Mouse (Mus musculus) intestine, embryonic 16.5 days (tissue): ENCODE measurements around the gene Ccr4. TPM values are rescaled to one million over a fixed set of nuclear protein-coding genes. Genes with fewer than 3 reads are reported as not detected.

ENCODE experiments used
- ATAC-seq: fragments of 200-750 bp; cut with Nextera tagmentation; 2 replicates; pipeline ENCODE4 v1.8.0; 2017; ENCODE audit warnings: moderate TSS enrichment, moderate library complexity
- H3K27ac ChIP-seq: fragments of 300-500 bp; sonication (generic); 2 replicates; pipeline ENCODE4 v1.5.1; 2014; ENCODE audit warnings: mild to moderate bottlenecking, low read length
- H3K27me3 ChIP-seq: fragments of 300-500 bp; sonication (generic); replicated peaks from 2 replicates; pipeline ENCODE4 v1.6.1; 2014; ENCODE audit warnings: low read length, control low read depth, mixed read lengths; ENCODE audit not compliant: control insufficient read depth, insufficient read depth
- H3K36me3 ChIP-seq: fragments of 300-500 bp; sonication (generic); 2 replicates; pipeline ENCODE4 v1.6.1; 2014; ENCODE audit warnings: low read length, control low read depth; ENCODE audit not compliant: control insufficient read depth, insufficient read depth
- H3K4me1 ChIP-seq: fragments of 300-500 bp; sonication (generic); 2 replicates; pipeline ENCODE4 v1.6.1; 2014; ENCODE audit warnings: low read length, control low read depth, mixed read lengths; ENCODE audit not compliant: control insufficient read depth, insufficient read depth
- H3K4me2 ChIP-seq: fragments of 300-500 bp; sonication (generic); 2 replicates; pipeline ENCODE4 v1.6.1; 2014; ENCODE audit warnings: low read depth, low read length, control low read depth
- H3K4me3 ChIP-seq: fragments of 300-500 bp; sonication (generic); 2 replicates; pipeline ENCODE4 v1.5.1; 2014; ENCODE audit warnings: mild to moderate bottlenecking, low read length
- H3K9ac ChIP-seq: fragments of 300-500 bp; sonication (generic); 2 replicates; pipeline ENCODE4 v1.6.1; 2014; ENCODE audit warnings: low read depth, low read length
- H3K9me3 ChIP-seq: fragments of 300-500 bp; sonication (generic); 2 replicates; pipeline ENCODE4 v1.6.1; 2016; ENCODE audit warnings: low read length, control low read depth; ENCODE audit not compliant: control insufficient read depth
- WGBS: fragments of 180-500 bp; shearing (Covaris S2); extraction: QIAGEN DNeasy Blood & Tissue Kit; methylation state at CpG from one replicate; pipeline ENCODE4 v1.1.7; 2014; 5-methylcytosine and 5-hydroxymethylcytosine counted together
- polyA plus RNA-seq: library from polyadenylated mRNA; unstranded; fragments of >200 nt; fragmentation: Nextera tagmentation; extraction: Ambion mirVana; gene quantifications from 2 replicates; pipeline ENCODE4 v1.2.1, GENCODE M21; 2015

The Ccr4 gene
- polyA plus RNA-seq, 1 experiment from 2014 or later = 1.9 TPM

DNA sequence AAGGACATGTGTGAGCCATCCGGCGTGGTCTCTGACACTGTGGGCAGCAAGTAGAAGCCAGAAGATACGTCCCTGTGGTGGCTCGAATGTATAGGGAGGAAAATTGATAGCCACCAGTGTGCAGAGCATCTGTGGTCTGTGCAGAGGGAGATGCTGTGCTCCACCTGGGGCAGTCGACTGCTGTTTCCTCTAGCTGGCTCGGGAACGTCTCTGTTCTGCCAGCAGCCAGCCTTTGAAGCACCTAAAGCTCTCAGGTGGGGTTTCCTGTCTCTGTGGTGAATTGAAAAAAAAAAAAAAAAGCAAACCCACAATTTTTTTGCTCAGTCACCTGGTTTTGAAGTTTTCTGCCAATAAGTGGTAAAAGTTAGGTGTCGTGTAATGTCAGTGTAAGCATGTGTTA, 61.4 kb downstream of the Ccr4 start:
- WGBS = 94% methylated on average over 8 of the region's 8 CpGs
- ATAC-seq = no peak
- no peak overlapping the region for H3K4me2 ChIP-seq

DNA sequence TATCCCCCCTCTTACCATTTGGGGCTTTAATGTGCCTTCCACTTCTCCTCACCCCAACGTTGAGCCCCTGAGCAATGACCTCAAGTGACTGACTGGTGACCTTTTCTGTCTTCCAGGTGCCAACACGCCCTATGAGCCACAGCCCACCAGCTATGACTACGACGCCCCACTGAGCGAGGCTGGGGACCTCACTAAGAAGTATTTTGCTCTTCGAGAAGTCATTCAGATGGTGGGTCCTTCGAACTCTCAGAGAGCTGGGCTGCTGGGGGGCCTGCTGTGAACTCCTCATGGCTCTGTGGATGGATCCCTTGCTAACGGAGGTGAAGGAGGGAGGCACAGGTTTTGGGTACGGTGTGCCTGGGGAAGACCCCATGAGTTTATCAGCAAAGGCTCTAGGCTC, 61.8 kb downstream of the Ccr4 start:
- peaks cover 2% of the 10 kb centered on the region; the same call in 1 of the 2 replicates for H3K36me3 ChIP-seq
- WGBS = 84% methylated on average over 9 of the region's 9 CpGs
- H3K9ac ChIP-seq = no peak overlapping the region
- no peak overlapping the region for H3K27ac ChIP-seq
- H3K9me3 ChIP-seq = no peaks in the 10 kb centered on the region
- H3K27me3 ChIP-seq = no peaks in the 10 kb centered on the region
- H3K4me1 ChIP-seq = no peaks in the 10 kb centered on the region
- ATAC-seq = no peak
- H3K4me2 ChIP-seq = no peak overlapping the region
- no peak overlapping the region for H3K4me3 ChIP-seq

More for the DNA sequence above, 61.4 kb downstream of the Ccr4 start:
- Histone ChIP-seq H3K9me3 (no peaks in the 10 kb centered on the region), H3K9ac (no peak overlapping the region), H3K4me1 (no peaks in the 10 kb centered on the region), H3K27ac (no peak overlapping the region), H3K27me3 (no peaks in the 10 kb centered on the region), H3K4me3 (no peak overlapping the region), H3K36me3 (peaks cover 2% of the 10 kb centered on the region; the same call in 1 of the 2 replicates)

DNA sequence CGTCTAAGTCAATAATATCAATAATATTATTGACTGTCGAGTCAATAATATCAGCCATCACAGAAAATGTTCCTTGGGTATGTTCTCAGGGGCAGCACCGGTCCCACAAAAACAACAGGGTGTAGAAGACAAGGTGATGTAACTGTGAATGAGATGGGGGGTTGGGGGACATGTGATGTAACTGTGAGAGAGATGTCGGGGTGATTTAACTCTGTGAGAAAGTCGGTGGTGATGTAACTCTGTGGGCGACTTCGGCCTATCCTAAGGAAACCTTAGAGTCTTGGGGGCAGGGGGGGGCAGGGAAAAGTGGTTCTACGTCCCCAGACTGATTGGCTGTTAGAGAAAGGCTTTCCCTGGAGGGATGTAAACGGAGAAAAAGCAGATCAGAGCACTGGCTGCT, 62.5 kb downstream of the Ccr4 start:
- Histone ChIP-seq H3K4me1 (no peaks in the 10 kb centered on the region), H3K27me3 (no peaks in the 10 kb centered on the region), H3K4me3 (no peak overlapping the region), H3K36me3 (peaks cover 2% of the 10 kb centered on the region; the same call in 1 of the 2 replicates), H3K27ac (no peak overlapping the region), H3K4me2 (no peak overlapping the region), H3K9ac (no peak overlapping the region), H3K9me3 (no peaks in the 10 kb centered on the region)
- no peak for ATAC-seq
- 91% methylated on average over 9 of the region's 9 CpGs for WGBS

DNA sequence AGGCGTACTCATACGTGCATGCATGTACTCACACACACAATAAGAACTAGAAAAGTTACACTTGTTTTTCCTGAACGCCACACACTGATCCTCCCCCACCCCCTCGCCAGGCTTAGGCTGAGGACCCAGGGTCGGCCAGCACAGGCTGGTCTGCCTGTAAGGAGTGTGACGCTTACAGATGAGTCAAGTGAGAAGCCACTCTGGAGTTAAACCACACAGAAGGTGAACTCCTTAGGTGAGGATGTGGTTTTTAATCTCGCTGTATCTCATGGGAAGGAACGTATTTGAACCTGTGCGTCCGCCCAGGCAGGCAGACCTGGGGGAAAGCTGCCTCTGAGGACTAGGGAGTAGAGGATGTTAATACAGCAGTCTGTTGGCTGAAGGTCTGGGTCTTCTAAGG, 64.2 kb downstream of the Ccr4 start:
- H3K4me1 ChIP-seq = no peaks in the 10 kb centered on the region
- H3K9ac ChIP-seq = no peak overlapping the region
- H3K27ac ChIP-seq = no peak overlapping the region
- H3K27me3 ChIP-seq = no peaks in the 10 kb centered on the region
- no peak overlapping the region for H3K4me3 ChIP-seq
- no peaks in the 10 kb centered on the region for H3K9me3 ChIP-seq
- no peak for ATAC-seq
- no peak overlapping the region for H3K4me2 ChIP-seq
- 89% methylated on average over 10 of the region's 10 CpGs for WGBS
- peaks cover 14% of the 10 kb centered on the region; the same call in 1 of the 2 replicates for H3K36me3 ChIP-seq

Other genes starting within 250 kb of the Ccr4 start
- not detected in 2 replicates for gene Bcl2a1c, start 174.8 kb downstream of the Ccr4 start, polyA plus RNA-seq
- 98.2 and 104 TPM in 2 replicates for gene Crtap, start 114.2 kb downstream of the Ccr4 start, polyA plus RNA-seq
- 295 and 399 TPM in 2 replicates for gene Glb1, start 103.8 kb downstream of the Ccr4 start, polyA plus RNA-seq
- gene Tmppe, start 103.8 kb downstream of the Ccr4 start, polyA plus RNA-seq = 31.2 and 40.7 TPM in 2 replicates
- 0.32 TPM in 1 of 2 replicates, not detected in the other for gene C130032M10Rik, start 10.8 kb upstream of the Ccr4 start, polyA plus RNA-seq
- 3.8 and 4.0 TPM in 2 replicates for gene Trim71, start 59.5 kb upstream of the Ccr4 start, polyA plus RNA-seq
- 49.3 and 50.0 TPM in 2 replicates for gene Cnot10, start 135.3 kb upstream of the Ccr4 start, polyA plus RNA-seq
- gene Dync1li1, start 183.9 kb upstream of the Ccr4 start, polyA plus RNA-seq = 48.1 and 52.2 TPM in 2 replicates
- gene Cmtm6, start 226.2 kb upstream of the Ccr4 start, polyA plus RNA-seq = 100 and 113 TPM in 2 replicates